Mouse (Mus musculus): Measurements from ENCODE around the gene Inpp4a.
A peak's percentile ranks its signal among the peaks of the same experiment; 100 is the strongest.

Gene Inpp4a

GRCm38 (mm10) chr1:37299540-37300491 is at the start of gene Inpp4a:
Gene Inpp4a, plus strand, starts transcription at chr1:37299865.
- peak; percentile 79 for DNase-seq (ENCODE audit: extremely low spot score, low read depth, low spot score)

- peak; percentile 33 for DNase-seq (ENCODE audit: extremely low spot score, low read depth, low spot score)
Observed at GRCm38 (mm10) chr1:37250643-37251310, 48.9 kb upstream of the Inpp4a start.

GRCm38 (mm10) chr1:37258443-37258842 is 41.2 kb upstream of the Inpp4a start:
- DNase-seq (ENCODE audit: extremely low spot score, low read depth, low spot score) = no peak

GRCm38 (mm10) chr1:37272464-37272863 is 27.2 kb upstream of the Inpp4a start:
- DNase-seq (ENCODE audit: extremely low spot score, low read depth, low spot score) = peak; percentile 73

GRCm38 (mm10) chr1:37286556-37286955 is 13.1 kb upstream of the Inpp4a start:
- DNase-seq (ENCODE audit: extremely low spot score, low read depth, low spot score) = no peak

- DNase-seq (ENCODE audit: extremely low spot score, low read depth, low spot score) = no peak
Observed at GRCm38 (mm10) chr1:37287748-37288147, 11.9 kb upstream of the Inpp4a start.

GRCm38 (mm10) chr1:37288181-37288935 is 11.3 kb upstream of the Inpp4a start:
- no peak for DNase-seq (ENCODE audit: extremely low spot score, low read depth, low spot score)

- DNase-seq (ENCODE audit: extremely low spot score, low read depth, low spot score) = no peak
Observed at GRCm38 (mm10) chr1:37288941-37289340, 10.7 kb upstream of the Inpp4a start.

- DNase-seq (ENCODE audit: extremely low spot score, low read depth, low spot score) = no peak
Observed at GRCm38 (mm10) chr1:37296414-37296813, 3.3 kb upstream of the Inpp4a start.

GRCm38 (mm10) chr1:37298904-37299303 is 761 bp upstream of the Inpp4a start:
- no peak for DNase-seq (ENCODE audit: extremely low spot score, low read depth, low spot score)

GRCm38 (mm10) chr1:37300650-37301049 is 985 bp downstream of the Inpp4a start:
- DNase-seq (ENCODE audit: extremely low spot score, low read depth, low spot score) = no peak

GRCm38 (mm10) chr1:37302801-37303200 is 3.1 kb downstream of the Inpp4a start:
- DNase-seq (ENCODE audit: extremely low spot score, low read depth, low spot score) = no peak

GRCm38 (mm10) chr1:37305691-37306287 is 6.1 kb downstream of the Inpp4a start:
- DNase-seq (ENCODE audit: extremely low spot score, low read depth, low spot score) = no peak

- DNase-seq (ENCODE audit: extremely low spot score, low read depth, low spot score) = no peak
Observed at GRCm38 (mm10) chr1:37307586-37307985, 7.9 kb downstream of the Inpp4a start.

GRCm38 (mm10) chr1:37308021-37308742 is 8.5 kb downstream of the Inpp4a start:
- DNase-seq (ENCODE audit: extremely low spot score, low read depth, low spot score) = no peak

- DNase-seq (ENCODE audit: extremely low spot score, low read depth, low spot score) = no peak
Observed at GRCm38 (mm10) chr1:37308743-37309100, 9.1 kb downstream of the Inpp4a start.

GRCm38 (mm10) chr1:37309939-37310515 is 10.4 kb downstream of the Inpp4a start:
- no peak for DNase-seq (ENCODE audit: extremely low spot score, low read depth, low spot score)

GRCm38 (mm10) chr1:37314338-37314737 is 14.7 kb downstream of the Inpp4a start:
- no peak for DNase-seq (ENCODE audit: extremely low spot score, low read depth, low spot score)

GRCm38 (mm10) chr1:37317644-37318285 is 18.1 kb downstream of the Inpp4a start:
- no peak for DNase-seq (ENCODE audit: extremely low spot score, low read depth, low spot score)

Measured in hindlimb bud, embryonic 11.5 days (tissue).